Mouse (Mus musculus): ENCODE measurements around the gene Kcnh6. TPM values are rescaled to one million over a fixed set of nuclear protein-coding genes. Genes with fewer than 3 reads are reported as not detected.

The Kcnh6 gene
- 4.5 and 4.6 TPM in 2 replicates for polyA plus RNA-seq (2012; rRNA removed)

GRCm38 (mm10) chr11:106007821-106008220 is at the start of gene Kcnh6:
Gene Kcnh6, plus strand, starts transcription at chr11:106008124.
- no peak for DNase-seq (ENCODE audit: extremely low spot score in 1 of 2, low spot score in 1 of 2)

- no peak for DNase-seq (ENCODE audit: extremely low spot score in 1 of 2, low spot score in 1 of 2)
Measured at GRCm38 (mm10) chr11:105958566-105958965, 49.4 kb upstream of the Kcnh6 start.

DNA sequence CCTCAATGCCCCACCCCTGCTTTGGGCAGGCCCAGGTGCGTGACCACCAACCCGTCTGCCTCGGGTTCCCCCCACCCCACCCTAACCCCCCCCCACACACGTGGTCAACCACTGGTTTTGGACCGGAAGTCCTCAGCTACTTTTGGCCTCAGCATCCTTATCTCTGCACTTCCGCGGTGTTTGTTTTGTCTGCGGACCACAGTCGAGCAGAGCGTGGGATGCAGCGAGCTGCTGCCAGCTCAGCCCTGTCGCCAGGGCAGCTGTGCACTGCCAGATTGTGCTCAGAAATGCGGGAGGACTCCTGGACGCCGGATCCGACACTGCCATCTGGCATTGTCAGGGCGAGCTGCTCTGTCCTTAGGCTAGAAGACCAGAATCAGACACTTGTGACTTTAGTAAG is 48.6 kb upstream of the Kcnh6 start:
- peak in 1 of 2 experiments; percentile 63 for DNase-seq (ENCODE audit: extremely low spot score in 1 of 2, low spot score in 1 of 2)

GRCm38 (mm10) chr11:105964691-105965090 is 43.2 kb upstream of the Kcnh6 start:
- DNase-seq (ENCODE audit: extremely low spot score in 1 of 2, low spot score in 1 of 2), result no peak

DNA sequence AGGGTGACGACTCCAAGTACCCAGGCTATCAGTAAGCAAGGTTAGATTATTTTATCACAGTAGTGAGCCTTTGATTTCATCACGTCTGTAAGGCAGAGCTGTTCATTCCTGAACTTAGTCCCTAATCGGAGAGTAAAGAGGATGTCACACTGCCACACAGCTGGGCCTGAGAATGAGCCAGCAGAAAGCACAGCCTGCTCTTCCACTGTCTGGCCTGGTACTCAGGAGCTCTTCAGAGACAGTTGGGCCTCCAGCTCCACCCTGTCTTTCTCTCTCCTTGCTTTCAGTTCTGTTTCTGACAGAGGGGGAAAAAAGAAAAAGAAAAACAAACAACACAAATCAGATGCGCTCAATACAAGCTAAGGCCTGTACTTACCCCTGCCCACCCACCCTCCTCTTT is 41.6 kb upstream of the Kcnh6 start:
- no peak for DNase-seq (ENCODE audit: extremely low spot score in 1 of 2, low spot score in 1 of 2)

DNA sequence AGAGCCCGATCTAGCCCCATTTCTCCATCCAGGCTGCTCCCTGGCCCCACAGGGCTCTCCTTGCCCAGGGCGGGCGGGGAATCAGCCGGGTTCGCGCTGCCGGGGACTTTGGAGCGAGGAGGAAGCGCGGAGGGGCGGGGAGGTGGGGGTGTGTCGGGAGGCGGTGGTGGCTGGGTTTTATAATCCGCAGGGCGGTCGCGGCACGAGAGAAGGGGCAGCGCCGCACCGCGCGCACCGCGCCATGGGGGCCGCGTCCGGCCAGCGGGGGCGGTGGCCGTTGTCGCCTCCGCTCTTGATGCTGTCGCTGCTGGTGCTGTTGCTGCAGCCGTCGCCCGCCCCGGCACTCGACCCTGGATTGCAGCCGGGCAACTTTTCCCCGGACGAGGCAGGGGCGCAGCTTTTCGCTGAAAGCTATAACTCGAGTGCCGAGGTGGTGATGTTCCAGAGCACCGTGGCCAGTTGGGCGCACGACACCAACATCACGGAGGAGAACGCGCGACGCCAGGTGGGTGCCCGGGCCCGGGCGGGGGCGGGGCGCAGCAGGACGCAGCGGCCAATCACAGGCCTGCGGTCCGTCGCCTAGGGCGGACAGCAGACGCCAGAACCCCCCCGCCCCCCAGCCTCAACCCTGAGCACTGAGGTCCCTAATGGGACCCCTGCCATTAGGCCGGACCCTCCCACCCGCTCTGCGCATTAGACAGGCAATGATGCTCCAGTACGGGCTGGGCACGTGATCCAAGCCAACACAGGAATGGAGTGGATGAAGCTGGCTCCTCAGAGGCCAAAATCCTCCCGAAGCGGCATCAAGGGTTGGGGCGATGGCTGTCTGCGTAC is 40.0 kb upstream of the Kcnh6 start, which contains the start of gene Ace:
Ace (plus strand) TSS at position 205 of the 834 bp plus-strand sequence.
- no peak for DNase-seq (ENCODE audit: extremely low spot score in 1 of 2, low spot score in 1 of 2)

- DNase-seq (ENCODE audit: extremely low spot score in 1 of 2, low spot score in 1 of 2), result no peak
Measured at GRCm38 (mm10) chr11:105968948-105969347, 39.0 kb upstream of the Kcnh6 start.

DNA sequence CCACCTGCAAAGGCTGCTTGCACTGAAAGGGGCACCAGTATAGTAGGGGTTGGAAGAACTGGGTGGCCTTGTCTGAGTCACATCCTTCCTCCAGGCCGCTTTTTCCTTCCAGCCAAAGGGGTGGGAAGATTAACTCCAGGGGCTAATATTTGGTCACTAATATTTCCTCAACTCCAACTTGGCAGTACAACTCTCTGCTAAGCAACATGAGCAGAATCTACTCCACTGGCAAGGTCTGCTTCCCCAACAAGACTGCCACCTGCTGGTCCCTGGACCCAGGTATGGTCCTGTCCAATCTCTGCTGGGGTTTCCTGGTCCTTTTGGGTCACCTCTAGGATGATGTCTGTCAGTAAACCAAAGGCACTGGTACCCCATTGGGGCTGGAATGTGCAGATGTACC is 38.4 kb upstream of the Kcnh6 start:
- DNase-seq (ENCODE audit: extremely low spot score in 1 of 2, low spot score in 1 of 2), result peak in 1 of 2 experiments; percentile 45

DNA sequence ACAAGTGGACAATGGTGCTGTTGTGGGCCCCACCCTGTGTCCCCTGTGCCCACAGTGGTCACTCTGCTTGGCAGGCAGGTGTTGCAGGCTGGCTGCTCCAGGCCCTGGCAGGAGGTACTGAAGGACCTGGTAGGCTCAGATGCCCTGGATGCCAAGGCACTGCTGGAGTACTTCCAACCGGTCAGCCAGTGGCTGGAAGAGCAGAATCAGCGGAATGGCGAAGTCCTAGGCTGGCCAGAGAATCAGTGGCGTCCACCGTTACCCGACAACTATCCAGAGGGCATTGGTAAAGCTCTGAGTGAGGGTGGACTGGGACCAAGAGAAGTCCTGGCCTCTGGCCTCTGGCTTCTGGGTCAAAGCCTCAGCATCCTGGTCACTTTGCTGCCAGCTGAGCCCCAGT is 33.3 kb upstream of the Kcnh6 start:
- DNase-seq (ENCODE audit: extremely low spot score in 1 of 2, low spot score in 1 of 2), result no peak

DNA sequence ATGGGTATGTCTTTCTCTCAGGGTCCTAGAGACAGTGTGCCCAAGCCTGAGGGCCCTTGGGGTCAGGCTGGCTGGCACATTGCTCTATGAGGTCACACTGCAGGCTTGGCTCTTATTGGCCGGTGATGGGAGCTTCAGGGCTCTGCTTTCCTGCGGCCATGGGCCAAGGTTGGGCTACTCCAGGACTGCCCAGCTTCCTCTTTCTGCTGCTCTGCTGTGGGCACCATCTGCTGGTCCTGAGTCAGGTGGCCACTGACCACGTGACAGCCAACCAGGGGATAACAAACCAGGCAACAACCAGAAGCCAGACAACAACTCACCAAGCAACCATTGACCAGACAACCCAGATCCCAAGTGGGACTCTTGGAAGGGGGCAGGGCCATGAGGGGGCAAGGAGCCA is 32.9 kb upstream of the Kcnh6 start:
- no peak for DNase-seq (ENCODE audit: extremely low spot score in 1 of 2, low spot score in 1 of 2)

DNA sequence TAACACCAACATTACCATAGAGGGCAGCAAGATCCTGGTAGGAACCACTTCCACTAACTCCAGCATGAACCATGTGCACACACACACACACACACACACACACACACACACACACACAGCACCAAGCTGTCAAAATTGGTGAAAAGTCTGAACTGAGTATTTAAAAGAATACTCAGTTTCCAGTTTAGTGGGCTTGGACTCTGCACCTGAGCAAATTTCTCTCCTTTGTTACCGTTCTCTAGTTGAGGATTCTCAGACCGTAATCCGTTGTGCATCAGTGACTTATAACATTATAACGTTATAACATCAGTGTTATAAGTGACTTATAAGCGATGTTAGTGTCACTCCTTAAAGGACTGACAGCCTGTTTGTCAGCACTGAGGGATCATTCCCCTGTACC is 32.3 kb upstream of the Kcnh6 start:
- no peak for DNase-seq (ENCODE audit: extremely low spot score in 1 of 2, low spot score in 1 of 2)

- no peak for DNase-seq (ENCODE audit: extremely low spot score in 1 of 2, low spot score in 1 of 2)
Measured at GRCm38 (mm10) chr11:105978232-105978631, 29.7 kb upstream of the Kcnh6 start.

DNA sequence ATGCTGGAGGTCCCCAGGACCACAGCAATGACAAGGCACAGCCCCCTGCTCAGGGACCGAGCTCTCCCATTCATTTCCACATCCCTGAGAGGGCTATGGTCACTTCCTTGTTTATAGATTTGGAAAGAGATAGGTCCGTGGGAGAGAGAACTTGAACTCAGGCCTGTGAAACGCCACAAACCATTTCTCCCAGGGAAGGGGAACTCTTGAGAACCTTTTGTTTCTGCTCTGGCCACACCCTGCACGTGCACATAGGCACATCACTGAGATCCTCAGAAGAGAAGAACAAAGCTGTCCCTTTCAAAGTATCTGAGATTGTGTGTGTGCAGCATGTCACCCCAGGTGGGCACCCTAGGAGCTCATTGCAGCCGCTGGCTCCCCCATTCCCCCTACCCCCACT is 29.3 kb upstream of the Kcnh6 start:
- no peak for DNase-seq (ENCODE audit: extremely low spot score in 1 of 2, low spot score in 1 of 2)

- DNase-seq (ENCODE audit: extremely low spot score in 1 of 2, low spot score in 1 of 2), result no peak
Measured at GRCm38 (mm10) chr11:105984452-105984851, 23.5 kb upstream of the Kcnh6 start.

GRCm38 (mm10) chr11:105987446-105987845 is 20.5 kb upstream of the Kcnh6 start:
- DNase-seq (ENCODE audit: extremely low spot score in 1 of 2, low spot score in 1 of 2), result no peak

- no peak for DNase-seq (ENCODE audit: extremely low spot score in 1 of 2, low spot score in 1 of 2)
Measured at GRCm38 (mm10) chr11:105989446-105989845, 18.5 kb upstream of the Kcnh6 start.

- no peak for DNase-seq (ENCODE audit: extremely low spot score in 1 of 2, low spot score in 1 of 2)
Measured at GRCm38 (mm10) chr11:105990231-105990630, 17.7 kb upstream of the Kcnh6 start.

- DNase-seq (ENCODE audit: extremely low spot score in 1 of 2, low spot score in 1 of 2), result no peak
Measured at GRCm38 (mm10) chr11:105994375-105994774, 13.5 kb upstream of the Kcnh6 start, which contains the start of gene Ace3. Gene Ace3, plus strand, starts transcription at chr11:105994675.

- no peak for DNase-seq (ENCODE audit: extremely low spot score in 1 of 2, low spot score in 1 of 2)
Measured at GRCm38 (mm10) chr11:106000062-106000461, 7.9 kb upstream of the Kcnh6 start.

- DNase-seq (ENCODE audit: extremely low spot score in 1 of 2, low spot score in 1 of 2), result peak in 1 of 2 experiments; percentile 69
Measured at GRCm38 (mm10) chr11:106001718-106002117, 6.2 kb upstream of the Kcnh6 start.

GRCm38 (mm10) chr11:106004576-106004975 is 3.3 kb upstream of the Kcnh6 start:
- DNase-seq (ENCODE audit: extremely low spot score in 1 of 2, low spot score in 1 of 2), result no peak

GRCm38 (mm10) chr11:106005970-106006369 is 2.0 kb upstream of the Kcnh6 start:
- DNase-seq (ENCODE audit: extremely low spot score in 1 of 2, low spot score in 1 of 2), result no peak

Data from frontal cortex, adult 2 months (tissue).